Comparison of ENCODE assay signal across 29 mouse cellular contexts in the genomic region with DNA sequence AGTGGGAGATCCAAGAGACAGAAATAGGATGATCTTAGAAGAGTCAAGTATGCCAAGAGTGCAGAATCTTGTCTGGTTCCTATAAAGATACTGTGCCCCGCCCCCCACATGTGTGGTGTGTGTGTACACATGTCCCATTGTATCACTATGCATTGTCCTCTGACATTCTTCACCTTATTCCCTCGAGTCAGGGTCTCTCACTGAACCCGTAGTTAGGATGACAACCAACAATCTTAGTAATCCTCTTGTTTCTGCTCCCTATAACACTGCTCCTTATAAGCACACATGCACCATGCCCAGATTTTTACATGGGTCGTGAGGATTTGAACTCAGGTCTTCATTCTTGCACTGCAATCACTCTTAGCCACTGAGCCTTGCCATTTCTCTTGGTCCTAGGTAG. TPM values are rescaled to one million over a fixed set of nuclear protein-coding genes. Genes with fewer than 3 reads are reported as not detected.
DNase-seq lines count a peak whose midpoint lies in the region; ATAC-seq and TF ChIP-seq lines count a peak whose summit lies in the region.
"Had no signal": no experiment of that assay in that cellular context is flagged by ENCODE, and none has a peak within 500 bp of the region (broad histone marks: within the 10 kb centered on the region; RNA-seq: fewer than 3 reads in every experiment).

No protein-coding gene starts in this region.

- no peak for ATAC-seq in liver, embryonic 12.5 days
- no peak for ATAC-seq in liver, postnatal 0 days
- no peak for ATAC-seq in liver, embryonic 15.5 days (ENCODE audit: insufficient read depth)
- ATAC-seq: activated CD4-positive, CD25-positive, alpha-beta regulatory T cell, adult 4 months; CD4-positive, CD25-positive, alpha-beta regulatory T cell, adult 4 months; forebrain, embryonic 14.5 days; forebrain, postnatal 0 days; hindbrain, embryonic 16.5 days; intestine, embryonic 15.5 days had no signal

- TF ChIP-seq EP300 in liver, postnatal 0 days (IDR thresholded peaks at IDR 0.05; ENCODE audit: low read depth) = no peak

- H3K4me2 ChIP-seq in liver, embryonic 12.5 days = peak overlapping the region; percentile 87
- no peak overlapping the region for H3K4me2 ChIP-seq in liver, postnatal 0 days (ENCODE audit: low read depth, low read length)
- peak overlapping the region; percentile 83 for H3K4me2 ChIP-seq in liver, embryonic 15.5 days

- H3K4me3 ChIP-seq in liver, embryonic 12.5 days = no peak overlapping the region
- H3K4me3 ChIP-seq in liver, postnatal 0 days (ENCODE audit: low read depth, low read length) = no peak overlapping the region
- peak overlapping the region; percentile 85; the same call in 1 of the 2 replicates for H3K4me3 ChIP-seq in liver, embryonic 15.5 days (replicated peaks)
- H3K4me3 ChIP-seq in limb, embryonic 10.5 days = no peak overlapping the region

- H3K4me1 ChIP-seq in liver, embryonic 12.5 days = peaks cover 33% of the 10 kb centered on the region
- H3K4me1 ChIP-seq in liver, postnatal 0 days (ENCODE audit: insufficient read depth) = peaks cover 7% of the 10 kb centered on the region; the same call in 1 of the 2 replicates
- H3K4me1 ChIP-seq in liver, embryonic 15.5 days (replicated peaks) = peaks cover 31% of the 10 kb centered on the region
- H3K4me1 ChIP-seq in limb, embryonic 10.5 days = peaks cover 20% of the 10 kb centered on the region

- 76% methylated on average over 4 of the region's 4 CpGs for WGBS in liver, embryonic 12.5 days (ENCODE audit: insufficient replicate concordance)
- WGBS in liver, postnatal 0 days (ENCODE audit: insufficient replicate concordance) = 86% methylated on average over 4 of the region's 4 CpGs
- 72% methylated on average over 4 of the region's 4 CpGs for WGBS in liver, embryonic 15.5 days (ENCODE audit: insufficient replicate concordance)
- 92% methylated on average over 4 of the region's 4 CpGs for WGBS in limb, embryonic 10.5 days

- DNase-seq in cerebellum, adult 9-11 months = peak; percentile 49
- no peak for DNase-seq in cerebellum, adult 18-20 months
- no peak for DNase-seq in liver, postnatal 0 days
- no peak for DNase-seq in Muller cell, postnatal 12 days (ENCODE audit: inconsistent ontology term)
- DNase-seq in limb, embryonic 10.5 days (ENCODE audit: low spot score) = no peak
- DNase-seq: adrenal gland, adult 8-10 months; adrenal gland, postnatal 25 days; cerebellum, adult 8-10 months; cerebellum, postnatal 36 days; embryo, embryonic 11 days; forebrain, postnatal 0 days; gastrocnemius, adult 2 months; gastrocnemius, postnatal 14 days; heart, adult 11 months; heart, postnatal 10 days; heart, postnatal 36 days had no signal

- H3K27me3 ChIP-seq in liver, embryonic 12.5 days (replicated peaks) = no peaks in the 10 kb centered on the region
- no peaks in the 10 kb centered on the region for H3K27me3 ChIP-seq in liver, postnatal 0 days (ENCODE audit: insufficient read depth, low read length)
- H3K27me3 ChIP-seq in liver, embryonic 15.5 days = no peaks in the 10 kb centered on the region
- H3K27me3 ChIP-seq in limb, embryonic 10.5 days (ENCODE audit: low read depth, poor library complexity, severe bottlenecking) = no peaks in the 10 kb centered on the region
- H3K27me3 ChIP-seq: heart, embryonic 15.5 days; intestine, embryonic 15.5 days had no signal

- peaks cover 18% of the 10 kb centered on the region for H3K36me3 ChIP-seq in liver, embryonic 12.5 days
- no peaks in the 10 kb centered on the region; the same call in 1 of the 2 replicates for H3K36me3 ChIP-seq in liver, postnatal 0 days (replicated peaks; ENCODE audit: insufficient read depth, low read length)
- peaks cover 8% of the 10 kb centered on the region; the same call in 1 of the 2 replicates for H3K36me3 ChIP-seq in liver, embryonic 15.5 days (replicated peaks)
- H3K36me3 ChIP-seq in limb, embryonic 10.5 days = peaks cover 16% of the 10 kb centered on the region
- H3K36me3 ChIP-seq: intestine, embryonic 15.5 days had no signal

- H3K27ac ChIP-seq in liver, embryonic 12.5 days = no peak overlapping the region
- H3K27ac ChIP-seq in liver, postnatal 0 days (ENCODE audit: low read depth) = no peak overlapping the region
- H3K27ac ChIP-seq in liver, embryonic 15.5 days (replicated peaks) = no peak overlapping the region
- H3K27ac ChIP-seq in limb, embryonic 10.5 days = no peak overlapping the region
- H3K27ac ChIP-seq: embryonic facial prominence, embryonic 13.5 days; heart, embryonic 15.5 days; hindbrain, embryonic 13.5 days; intestine, embryonic 15.5 days had no signal

- no peak for TF ChIP-seq CTCF in liver, postnatal 0 days (IDR thresholded peaks at IDR 0.05; ENCODE audit: low read depth)

- no peaks in the 10 kb centered on the region for H3K9me3 ChIP-seq in liver, embryonic 12.5 days (replicated peaks)
- no peaks in the 10 kb centered on the region for H3K9me3 ChIP-seq in liver, postnatal 0 days (ENCODE audit: low read length)
- no peaks in the 10 kb centered on the region for H3K9me3 ChIP-seq in liver, embryonic 15.5 days (replicated peaks)
- H3K9me3 ChIP-seq in limb, embryonic 10.5 days (replicated peaks) = no peaks in the 10 kb centered on the region
- H3K9me3 ChIP-seq: embryonic facial prominence, embryonic 10.5 days; embryonic facial prominence, embryonic 13.5 days; heart, embryonic 12.5 days; heart, embryonic 15.5 days; hindbrain, embryonic 10.5 days; hindbrain, embryonic 13.5 days; intestine, embryonic 15.5 days had no signal

- H3K9ac ChIP-seq in liver, embryonic 12.5 days = no peak overlapping the region
- no peak overlapping the region for H3K9ac ChIP-seq in liver, postnatal 0 days (replicated peaks)
- H3K9ac ChIP-seq in liver, embryonic 15.5 days = no peak overlapping the region

RNA-seq across cellular contexts. Expression of a gene that starts 1.7 kb away (rescaled TPM):
- polyA plus RNA-seq in liver, embryonic 12.5 days (2016; fragmentation: Nextera tagmentation; extraction: Ambion mirVana) = 17.8 and 18.5 TPM in 2 replicates
- 4.7 and 5.1 TPM in 2 replicates for polyA plus RNA-seq in liver, postnatal 0 days (2015; fragmentation: Nextera tagmentation; extraction: Ambion mirVana)
- 9.6 and 12.0 TPM in 2 replicates for polyA plus RNA-seq in liver, embryonic 15.5 days (2015; fragmentation: Nextera tagmentation; extraction: Ambion mirVana)
- polyA plus RNA-seq in limb, embryonic 10.5 days (2016; fragmentation: Nextera tagmentation; extraction: Ambion mirVana) = 29.4 and 33.3 TPM in 2 replicates

RNA-seq across cellular contexts. Expression of a gene that starts 24.4 kb away (rescaled TPM):
- polyA plus RNA-seq in liver, embryonic 12.5 days (2016; fragmentation: Nextera tagmentation; extraction: Ambion mirVana) = 0.14 and 0.37 TPM in 2 replicates
- 0.21 and 0.28 TPM in 2 replicates for polyA plus RNA-seq in liver, postnatal 0 days (2015; fragmentation: Nextera tagmentation; extraction: Ambion mirVana)
- 0.35 and 0.39 TPM in 2 replicates for polyA plus RNA-seq in liver, embryonic 15.5 days (2015; fragmentation: Nextera tagmentation; extraction: Ambion mirVana)
- polyA plus RNA-seq in limb, embryonic 10.5 days (2016; fragmentation: Nextera tagmentation; extraction: Ambion mirVana) = 0.23 TPM in 2 replicates
- polyA plus RNA-seq: activated CD4-positive, CD25-positive, alpha-beta regulatory T cell, adult 4 months; CD4-positive, CD25-positive, alpha-beta regulatory T cell, adult 4 months; heart, embryonic 12.5 days; intestine, embryonic 15.5 days had no signal
